In genomic region chr11:17852405-17852804, GRCm38 (mm10) we compare ENCODE assay signal across 8 mouse cellular contexts.
A peak's percentile ranks its signal among the peaks of the same experiment; 100 is the strongest.
DNase-seq lines count a peak whose midpoint lies in the region; ATAC-seq and TF ChIP-seq lines count a peak whose summit lies in the region.

No protein-coding gene starts in this region.

- no peak for TF ChIP-seq POLR2A in cortical plate, adult 2 months (IDR thresholded peaks at IDR 0.05; ENCODE audit: extremely low read depth, insufficient read depth, low read length)

- ATAC-seq in heart, embryonic 11.5 days (replicated peaks; ENCODE audit: insufficient number of reproducible peaks, low FRiP score, low TSS enrichment) = no peak
- no peak for ATAC-seq in midbrain, embryonic 16.5 days

- no peaks in the 10 kb centered on the region for H3K9me3 ChIP-seq in heart, embryonic 11.5 days (replicated peaks; ENCODE audit: control insufficient read depth, low read length)
- no peaks in the 10 kb centered on the region for H3K9me3 ChIP-seq in midbrain, embryonic 16.5 days (replicated peaks; ENCODE audit: control insufficient read depth, low read length, poor library complexity, severe bottlenecking)

- H3K36me3 ChIP-seq in heart, embryonic 11.5 days (ENCODE audit: control insufficient read depth, insufficient read depth, low read length) = no peaks in the 10 kb centered on the region
- no peaks in the 10 kb centered on the region for H3K36me3 ChIP-seq in midbrain, embryonic 16.5 days (ENCODE audit: control insufficient read depth, insufficient read depth, low read length)

- no peak overlapping the region for H3K4me2 ChIP-seq in heart, embryonic 11.5 days
- H3K4me2 ChIP-seq in midbrain, embryonic 16.5 days (ENCODE audit: low read length) = no peak overlapping the region

- 52% methylated on average over 7 of the region's 7 CpGs for WGBS in heart, embryonic 11.5 days (ENCODE audit: insufficient replicate concordance)
- 46% methylated on average over 7 of the region's 7 CpGs for WGBS in midbrain, embryonic 16.5 days

- no peaks in the 10 kb centered on the region for H3K4me1 ChIP-seq in heart, embryonic 11.5 days (ENCODE audit: control insufficient read depth, insufficient read depth, low read length)
- no peaks in the 10 kb centered on the region for H3K4me1 ChIP-seq in cortical plate, adult 2 months (ENCODE audit: control insufficient read depth, insufficient read depth, low read length)
- H3K4me1 ChIP-seq in midbrain, embryonic 16.5 days (ENCODE audit: control insufficient read depth, insufficient read depth, low read length) = no peaks in the 10 kb centered on the region

- no peaks in the 10 kb centered on the region for H3K27me3 ChIP-seq in heart, embryonic 11.5 days (ENCODE audit: control insufficient read depth, insufficient read depth, low read length)
- no peaks in the 10 kb centered on the region for H3K27me3 ChIP-seq in midbrain, embryonic 16.5 days (ENCODE audit: control insufficient read depth, insufficient read depth, low read depth, low read length)

- TF ChIP-seq CTCF in cortical plate, adult 2 months (IDR thresholded peaks at IDR 0.05; ENCODE audit: extremely low read depth, insufficient read depth, low read length) = peak; percentile 71

- no peak overlapping the region for H3K27ac ChIP-seq in heart, embryonic 11.5 days (ENCODE audit: low read depth, low read length)
- H3K27ac ChIP-seq in cortical plate, adult 2 months (ENCODE audit: insufficient read depth, low read length) = no peak overlapping the region
- no peak overlapping the region for H3K27ac ChIP-seq in midbrain, embryonic 16.5 days (ENCODE audit: low read length)

- no peak overlapping the region for H3K4me3 ChIP-seq in heart, embryonic 11.5 days (ENCODE audit: low read depth, low read length)
- no peak overlapping the region for H3K4me3 ChIP-seq in cortical plate, adult 2 months (ENCODE audit: insufficient read depth, low read length)
- no peak overlapping the region for H3K4me3 ChIP-seq in midbrain, embryonic 16.5 days (ENCODE audit: low read depth, low read length)

- no peak overlapping the region for H3K9ac ChIP-seq in heart, embryonic 11.5 days (ENCODE audit: low read depth, low read length)
- H3K9ac ChIP-seq in midbrain, embryonic 16.5 days (ENCODE audit: low read depth, low read length) = no peak overlapping the region

- DNase-seq in heart, adult 11 months = peak; percentile 16
- peak; percentile 18 for DNase-seq in thymus, postnatal 0 days (ENCODE audit: low spot score)
- DNase-seq in thymus, postnatal 36 days = no peak
- DNase-seq in left cerebral cortex, adult 18-20 months (ENCODE audit: low spot score in 2 of 2) = peak; percentile 18 to 28
- DNase-seq in yolk sac, embryonic 10.5 days (ENCODE audit: low spot score) = no peak

Comparison
In these comparisons a context has a peak if more than half of its experiments do, and no peak if none do; other contexts are left out.
1. DNase-seq: peak in heart, adult 11 months (single experiment), thymus, postnatal 0 days (single experiment) and left cerebral cortex, adult 18-20 months (2 of 2); none in thymus, postnatal 36 days (0 of 2) and yolk sac, embryonic 10.5 days (single experiment).